Mouse (Mus musculus): ENCODE measurements around the gene Uts2b.

DNA sequence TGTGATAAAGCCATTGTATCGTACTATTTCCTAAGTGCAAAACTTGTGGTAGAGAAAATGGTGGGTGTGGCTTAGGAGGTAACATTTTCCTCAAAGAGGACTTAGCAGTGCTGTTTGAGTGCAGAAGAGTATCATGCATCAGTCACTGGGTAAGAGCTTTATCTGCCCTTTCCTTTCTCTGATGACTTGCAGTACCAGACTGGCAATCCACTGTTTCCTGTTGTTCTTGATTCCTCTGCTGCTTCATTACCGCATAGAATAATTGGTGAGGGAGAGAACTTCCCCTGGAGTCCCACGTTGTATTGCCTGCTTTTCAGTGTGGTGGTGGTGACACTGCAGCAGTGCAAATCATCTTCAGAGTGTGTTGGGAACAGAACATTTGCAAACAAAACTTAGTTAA lies 47.6 kb upstream of the Uts2b start:
- TF ChIP-seq CTCF (IDR thresholded peaks at IDR 0.05; ENCODE audit: low read depth, low read length) (no peak), POLR2A (IDR thresholded peaks at IDR 0.05; ENCODE audit: extremely low read depth, insufficient read depth, low read length) (no peak)

Measured in liver, adult 2 months (tissue).